Mouse (Mus musculus) liver, embryonic 16.5 days (tissue): ENCODE data around the gene Gm49450. TPM values are rescaled to one million over a fixed set of nuclear protein-coding genes. Genes with fewer than 3 reads are reported as not detected.
A peak's percentile ranks its signal among the peaks of the same experiment; 100 is the strongest.
"Not testable (repeated sequence)": the region's sequence is repeated elsewhere in the genome, so short reads cannot be mapped to it uniquely, and the experiment has no call there.

ENCODE experiments used
- ATAC-seq: fragments of 200-750 bp; cut with Nextera tagmentation; 2 replicates; pipeline ENCODE4 v1.8.0; 2017; ENCODE audit warnings: low read depth, mild to moderate bottlenecking, moderate number of reproducible peaks, moderate library complexity
- H3K27ac ChIP-seq: fragments of 300-500 bp; sonication (generic); 2 replicates; pipeline ENCODE4 v1.5.1; 2014; ENCODE audit warnings: mild to moderate bottlenecking, low read length
- H3K27me3 ChIP-seq: fragments of 300-500 bp; sonication (generic); 2 replicates; pipeline ENCODE4 v1.6.1; 2014; ENCODE audit warnings: low read depth, low read length, mixed read lengths; ENCODE audit not compliant: control insufficient read depth, insufficient read depth
- H3K36me3 ChIP-seq: fragments of 300-500 bp; sonication (generic); 2 replicates; pipeline ENCODE4 v1.6.1; 2014; ENCODE audit warnings: mild to moderate bottlenecking; ENCODE audit not compliant: control insufficient read depth, insufficient read depth
- H3K4me1 ChIP-seq: fragments of 300-500 bp; sonication (generic); 2 replicates; pipeline ENCODE4 v1.6.1; 2014; ENCODE audit warnings: low read depth, low read length, mixed read lengths; ENCODE audit not compliant: control insufficient read depth
- H3K4me2 ChIP-seq: fragments of 300-500 bp; sonication (generic); 2 replicates; pipeline ENCODE4 v1.6.1; 2014; ENCODE audit warnings: low read depth, low read length, mixed read lengths
- H3K4me3 ChIP-seq: fragments of 300-500 bp; sonication (generic); 2 replicates; pipeline ENCODE4 v1.5.1; 2014; ENCODE audit warnings: low read depth, mild to moderate bottlenecking, low read length
- H3K9ac ChIP-seq: fragments of 300-500 bp; sonication (generic); 2 replicates; pipeline ENCODE4 v1.6.1; 2014; ENCODE audit warnings: low read depth, low read length
- H3K9me3 ChIP-seq: fragments of 300-500 bp; sonication (generic); replicated peaks from 2 replicates; pipeline ENCODE4 v1.6.1; 2016; ENCODE audit warnings: low read length; ENCODE audit not compliant: control insufficient read depth
- WGBS: fragments of 180-500 bp; shearing (Covaris S2); extraction: QIAGEN DNeasy Blood & Tissue Kit; methylation state at CpG from one replicate; pipeline ENCODE4 v1.1.7; 2014; ENCODE audit not compliant: insufficient replicate concordance; 5-methylcytosine and 5-hydroxymethylcytosine counted together
- polyA plus RNA-seq: library from polyadenylated mRNA; unstranded; fragments of >200 nt; fragmentation: Nextera tagmentation; extraction: Ambion mirVana; gene quantifications from 2 replicates; pipeline ENCODE4 v1.2.1, GENCODE M21; 2015

Gm49450 gene
- polyA plus RNA-seq, 1 experiment from 2014 or later: not detected

DNA sequence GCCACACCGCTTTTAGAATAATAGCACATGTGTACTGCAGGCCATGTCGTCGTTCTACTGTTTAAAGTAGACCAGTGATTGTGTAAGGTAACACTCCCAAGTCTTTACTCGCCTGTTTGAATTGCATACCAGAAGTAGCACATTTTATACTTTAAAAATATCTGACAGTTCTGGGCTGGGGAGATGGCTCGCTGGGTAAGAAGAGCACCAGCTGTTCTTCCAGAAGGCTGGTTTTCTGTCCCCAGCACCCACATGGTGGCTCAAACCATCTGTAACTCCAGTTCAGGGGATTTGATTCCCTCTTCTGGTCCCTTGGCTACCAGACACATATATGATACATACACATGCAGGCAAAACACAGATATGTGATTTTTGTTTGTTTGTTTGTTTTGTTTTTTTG is 4.1 kb upstream of the Gm49450 start:
- peaks cover 18% of the 10 kb centered on the region for H3K27me3 ChIP-seq
- H3K4me1 ChIP-seq: peaks cover 12% of the 10 kb centered on the region
- no peak overlapping the region for H3K9ac ChIP-seq
- no peaks in the 10 kb centered on the region for H3K36me3 ChIP-seq
- H3K9me3 ChIP-seq: no peaks in the 10 kb centered on the region
- no peak for ATAC-seq
- H3K27ac ChIP-seq: no peak overlapping the region
- H3K4me3 ChIP-seq: no peak overlapping the region
- no peak overlapping the region for H3K4me2 ChIP-seq
- 57% methylated on average over 5 of the region's 5 CpGs for WGBS

GRCm38 (mm10) chr15:98956000-98956399 is 2.6 kb upstream of the Gm49450 start:
- Histone ChIP-seq H3K4me3 (no peak overlapping the region), H3K36me3 (no peaks in the 10 kb centered on the region), H3K4me1 (peaks cover 12% of the 10 kb centered on the region), H3K9ac (no peak overlapping the region), H3K27me3 (peaks cover 20% of the 10 kb centered on the region), H3K27ac (no peak overlapping the region), H3K4me2 (no peak overlapping the region), H3K9me3 (no peaks in the 10 kb centered on the region)
- WGBS: 80% methylated on average over 4 of the region's 4 CpGs
- no peak for ATAC-seq

- Histone ChIP-seq H3K4me2 (no peak overlapping the region), H3K9me3 (no peaks in the 10 kb centered on the region), H3K36me3 (no peaks in the 10 kb centered on the region), H3K9ac (no peak overlapping the region), H3K4me1 (peaks cover 12% of the 10 kb centered on the region), H3K4me3 (no peak overlapping the region), H3K27ac (no peak overlapping the region), H3K27me3 (peaks cover 20% of the 10 kb centered on the region)
- 61% methylated on average over 4 of the region's 4 CpGs for WGBS
- ATAC-seq: no peak
Measured at GRCm38 (mm10) chr15:98955324-98955723, 2.0 kb upstream of the Gm49450 start.

- Histone ChIP-seq H3K27me3 (peaks cover 20% of the 10 kb centered on the region), H3K36me3 (no peaks in the 10 kb centered on the region), H3K4me1 (peaks cover 11% of the 10 kb centered on the region), H3K27ac (no peak overlapping the region), H3K9me3 (no peaks in the 10 kb centered on the region), H3K4me2 (no peak overlapping the region), H3K9ac (no peak overlapping the region), H3K4me3 (no peak overlapping the region)
- 43% methylated on average over 14 of the region's 14 CpGs for WGBS
- no peak for ATAC-seq
Measured at GRCm38 (mm10) chr15:98954425-98955253, 1.3 kb upstream of the Gm49450 start.

GRCm38 (mm10) chr15:98952751-98953400 is 475 bp downstream of the Gm49450 start:
- H3K4me2 ChIP-seq: peak overlapping the region; percentile 96
- peak overlapping the region; percentile 59 for H3K27ac ChIP-seq
- peak overlapping the region; percentile 80 for H3K9ac ChIP-seq
- peaks cover 10% of the 10 kb centered on the region for H3K4me1 ChIP-seq
- ATAC-seq: peak; percentile 65
- H3K36me3 ChIP-seq: no peaks in the 10 kb centered on the region
- H3K27me3 ChIP-seq: peaks cover 20% of the 10 kb centered on the region
- H3K9me3 ChIP-seq: no peaks in the 10 kb centered on the region
- peak overlapping the region; percentile 75 for H3K4me3 ChIP-seq
- under 1% methylated on average over 41 of the region's 41 CpGs for WGBS

GRCm38 (mm10) chr15:98952063-98952455 is 1.3 kb downstream of the Gm49450 start:
- 0 out of 2 replicates have a peak overlapping the region, but pooled peaks have one; percentile 10 for H3K4me3 ChIP-seq
- H3K4me2 ChIP-seq: peak overlapping the region; percentile 9; the same call in 1 of the 2 replicates
- no peak overlapping the region; the same call in 1 of the 2 replicates for H3K9ac ChIP-seq
- H3K27me3 ChIP-seq: peaks cover 20% of the 10 kb centered on the region
- no peaks in the 10 kb centered on the region for H3K36me3 ChIP-seq
- peaks cover 10% of the 10 kb centered on the region for H3K4me1 ChIP-seq
- WGBS: 47% methylated on average over 5 of the region's 5 CpGs
- ATAC-seq: no peak
- H3K27ac ChIP-seq: no peak overlapping the region
- no peaks in the 10 kb centered on the region for H3K9me3 ChIP-seq

GRCm38 (mm10) chr15:98951122-98952062 is 2.0 kb downstream of the Gm49450 start:
- ATAC-seq, H3K36me3 ChIP-seq, H3K9ac ChIP-seq, H3K27ac ChIP-seq, H3K4me3 ChIP-seq, H3K4me2 ChIP-seq, H3K9me3 ChIP-seq: not testable (repeated sequence)
- 79% methylated on average over 11 of the region's 15 CpGs for WGBS
- peaks cover 20% of the 10 kb centered on the region for H3K27me3 ChIP-seq
- peaks cover 10% of the 10 kb centered on the region for H3K4me1 ChIP-seq

DNA sequence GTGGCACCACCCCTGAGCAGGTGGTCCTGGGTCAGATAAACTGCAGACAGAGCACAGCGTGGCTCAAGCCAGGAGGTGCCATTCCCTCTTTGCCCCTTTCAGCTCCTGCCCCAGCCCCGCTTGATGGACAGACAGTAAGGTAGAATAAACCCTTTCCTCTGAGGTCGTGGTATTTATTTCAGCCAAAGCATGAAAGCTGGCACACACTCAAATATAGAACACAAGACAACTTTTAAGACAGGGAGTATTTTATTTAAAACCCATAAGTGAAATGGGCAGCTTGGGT is 3.8 kb downstream of the Gm49450 start:
- Histone ChIP-seq H3K9me3 (no peaks in the 10 kb centered on the region), H3K27me3 (peaks cover 15% of the 10 kb centered on the region), H3K36me3 (no peaks in the 10 kb centered on the region), H3K4me1 (peaks cover 10% of the 10 kb centered on the region), H3K4me2 (no peak overlapping the region), H3K4me3 (no peak overlapping the region), H3K27ac (no peak overlapping the region), H3K9ac (no peak overlapping the region)
- no peak for ATAC-seq
- 51% methylated on average over 3 of the region's 3 CpGs for WGBS
